Mouse (Mus musculus): ENCODE data around the gene Prickle2.
A peak's percentile ranks its signal among the peaks of the same experiment; 100 is the strongest.

Gene Prickle2

DNA sequence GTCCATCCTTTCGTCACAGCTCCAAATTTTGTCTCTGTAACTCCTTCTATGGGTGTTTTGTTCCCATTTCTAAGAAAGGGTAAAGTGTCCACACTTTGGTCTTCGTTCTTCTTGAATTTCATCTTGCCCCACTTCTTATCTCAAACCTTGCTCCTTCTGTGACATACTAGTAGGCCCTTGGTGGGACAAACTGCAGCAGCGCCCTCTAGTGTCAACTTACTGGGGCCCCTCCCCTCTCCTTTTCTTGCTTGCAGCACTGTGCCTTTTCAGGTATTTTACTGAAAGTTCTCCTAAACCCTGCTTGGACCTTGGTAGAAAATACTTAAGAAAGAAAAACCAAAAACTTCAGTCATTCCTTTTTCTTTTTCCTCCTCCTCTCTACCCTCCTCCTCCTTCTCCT is 264.8 kb downstream of the Prickle2 start:
- peak; percentile 51 for DNase-seq (ENCODE audit: low read depth)

DNA sequence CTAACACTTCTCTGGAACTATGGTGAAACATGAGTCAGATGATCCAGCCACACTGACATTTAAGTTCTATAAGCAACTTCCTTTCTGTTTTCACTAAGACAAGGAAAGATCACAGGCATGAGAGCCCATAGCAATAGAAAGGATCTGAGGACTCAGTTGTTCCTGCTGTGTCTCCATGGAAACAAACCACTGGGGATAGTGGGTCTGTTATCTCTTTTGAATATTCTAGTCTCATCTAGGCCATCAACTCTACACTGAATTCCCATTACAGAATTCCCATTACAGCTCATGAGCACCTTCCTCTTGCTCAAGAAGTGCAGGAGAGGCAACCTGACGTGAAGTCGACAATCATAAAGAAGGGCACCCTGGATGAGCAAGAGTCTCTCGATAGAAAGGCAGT is 265.7 kb downstream of the Prickle2 start:
- DNase-seq (ENCODE audit: low read depth): no peak

DNA sequence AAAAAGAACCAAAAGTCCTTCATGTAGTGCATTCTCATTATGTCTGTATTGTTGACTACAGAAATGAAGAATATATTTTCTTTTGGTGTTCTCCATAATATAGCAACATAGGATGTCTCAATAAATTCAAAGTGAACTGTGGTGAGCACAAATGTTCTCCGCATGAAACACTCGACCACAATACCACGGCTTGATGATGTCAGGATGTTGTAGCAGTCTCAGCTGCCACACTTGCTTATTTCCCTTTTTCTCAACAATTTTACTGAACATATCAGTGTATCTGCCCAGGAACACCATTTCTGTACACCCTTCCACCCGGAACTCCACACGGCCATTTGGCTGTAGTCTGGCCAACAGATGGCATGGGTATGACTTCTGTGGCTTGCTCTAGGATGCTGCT is 273.8 kb downstream of the Prickle2 start:
- no peak for DNase-seq (ENCODE audit: low read depth)

DNA sequence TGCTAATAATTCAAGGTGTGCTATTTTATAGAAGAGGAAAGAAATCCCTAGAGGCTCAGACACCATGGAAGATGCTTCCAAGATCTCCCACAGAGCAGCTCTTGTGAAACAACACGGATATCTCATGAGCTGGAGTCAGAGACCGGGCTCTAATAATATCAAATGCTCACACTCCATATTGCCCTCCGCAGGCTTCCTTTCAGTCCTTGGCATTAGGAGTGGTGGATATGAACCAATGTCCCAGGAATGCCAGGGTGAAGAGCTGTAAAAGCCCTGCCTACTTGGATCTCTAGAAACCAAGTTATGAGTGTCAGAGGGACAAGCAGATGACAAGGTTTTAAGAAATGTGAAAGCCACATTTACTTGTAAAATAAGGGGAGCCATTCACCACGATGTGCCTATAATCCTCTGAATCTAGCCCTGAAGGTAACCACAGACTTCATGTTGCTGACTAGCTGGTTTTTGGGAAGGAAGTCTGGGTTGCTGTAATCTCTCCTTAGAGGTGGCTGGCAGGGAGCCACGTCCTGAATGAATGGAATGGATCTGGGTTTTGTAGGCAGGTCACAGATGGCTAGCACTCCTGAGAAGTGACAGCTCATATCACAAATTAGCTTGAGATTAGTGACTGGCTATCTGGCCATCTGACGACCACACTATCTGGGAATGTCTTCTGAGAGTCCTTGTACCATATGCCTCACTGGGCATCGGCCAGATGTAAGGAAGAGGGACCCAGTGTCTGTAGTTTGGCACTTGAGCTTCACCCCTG is 278.4 kb downstream of the Prickle2 start:
- peak; percentile 52 for DNase-seq (ENCODE audit: low read depth)

DNA sequence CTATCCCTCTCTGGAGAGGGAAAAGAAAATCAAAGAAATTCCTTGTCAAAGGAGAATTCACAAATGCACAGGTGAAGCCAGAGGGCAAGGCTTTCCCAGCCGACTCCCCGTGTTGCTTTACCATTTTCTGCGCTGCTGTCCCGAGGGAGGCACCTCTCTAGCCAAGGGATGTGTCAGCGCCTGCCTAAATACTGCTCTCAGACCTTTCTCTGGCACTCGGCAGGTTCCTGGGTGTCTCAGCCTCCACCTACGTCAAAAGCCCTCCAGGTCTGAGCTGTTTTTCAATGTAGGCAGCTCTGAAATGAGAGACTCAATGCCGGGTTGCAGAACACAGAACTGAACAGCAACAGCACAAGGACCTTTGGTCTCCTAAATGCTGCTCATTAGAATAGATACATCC is 280.1 kb downstream of the Prickle2 start:
- DNase-seq (ENCODE audit: low read depth): no peak

DNA sequence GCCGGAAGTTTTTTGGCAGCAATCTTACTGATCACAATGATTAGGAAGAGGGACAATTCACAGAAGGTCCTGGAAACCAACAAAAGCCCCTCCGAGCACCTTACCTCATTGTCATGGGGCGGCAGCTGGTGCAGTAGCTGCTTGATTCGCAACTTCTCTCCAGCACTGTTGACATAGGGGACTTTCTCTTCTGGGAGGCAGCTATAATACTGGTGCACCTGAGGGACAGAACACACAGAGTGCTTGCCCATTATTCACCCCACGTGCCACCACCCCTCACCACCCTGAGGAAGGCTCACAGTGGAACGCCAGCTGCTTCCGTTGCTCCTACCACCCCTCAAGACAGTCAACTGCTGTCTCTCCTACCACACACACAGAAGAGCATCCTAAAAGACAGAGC is 280.5 kb downstream of the Prickle2 start:
- no peak for DNase-seq (ENCODE audit: low read depth)

DNA sequence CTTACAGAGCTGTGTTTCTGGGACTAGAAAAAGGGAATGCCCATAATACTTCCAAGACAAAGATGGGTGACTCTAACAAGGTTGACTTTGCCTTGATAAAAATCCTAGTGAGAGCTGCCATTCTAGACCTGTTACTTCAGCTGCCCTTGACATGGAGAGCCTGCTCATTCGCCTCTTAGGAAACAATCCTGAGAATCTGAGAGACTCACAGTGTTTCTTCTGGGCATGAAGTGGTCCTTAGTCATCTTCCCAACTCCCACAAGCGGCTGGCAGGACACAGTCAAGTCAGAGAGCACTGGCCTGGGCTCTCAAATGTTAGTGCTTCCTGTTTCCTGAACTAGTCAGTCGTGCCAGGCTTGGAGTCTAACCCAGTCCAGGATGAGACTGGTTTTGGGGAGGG is 281.0 kb downstream of the Prickle2 start:
- DNase-seq (ENCODE audit: low read depth): no peak

DNA sequence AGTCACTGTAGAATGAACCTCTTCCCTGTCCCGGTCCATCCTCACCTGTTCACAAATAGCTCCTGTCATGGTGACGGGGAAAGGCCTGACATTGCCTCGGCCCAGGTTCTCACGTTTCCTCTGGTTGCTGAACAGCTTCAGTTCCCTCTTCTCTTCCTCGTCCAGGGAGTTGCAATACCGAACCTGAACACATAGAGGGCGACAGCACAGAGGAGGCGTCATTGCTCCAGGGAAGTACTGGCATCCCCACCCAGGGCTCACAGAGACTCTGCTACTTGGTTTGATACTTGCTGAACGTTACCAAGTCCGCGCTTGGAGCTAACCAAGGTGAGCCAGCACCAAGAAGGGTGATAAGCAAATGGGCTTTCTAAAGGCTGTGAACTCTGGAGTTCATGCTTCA is 283.7 kb downstream of the Prickle2 start:
- peak; percentile 9 for DNase-seq (ENCODE audit: low read depth)

DNA sequence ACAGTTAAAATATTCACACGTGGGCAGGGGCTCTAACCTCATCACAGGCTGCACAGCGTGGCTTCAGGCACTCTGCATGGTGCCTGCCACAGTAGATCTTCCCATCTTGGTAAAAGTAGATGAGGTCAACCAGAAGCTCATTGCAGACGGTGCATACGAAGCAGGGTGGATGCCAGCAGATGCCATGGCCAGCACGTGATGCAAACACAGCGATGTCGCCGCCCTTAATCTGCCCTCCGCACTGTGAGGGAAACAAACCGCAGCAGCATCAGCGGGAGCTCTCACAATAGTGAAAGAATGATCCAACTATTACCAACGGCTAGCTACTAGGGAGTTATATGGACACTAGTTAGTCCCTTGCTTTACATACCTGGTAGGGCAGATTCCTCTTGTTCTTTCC is 285.8 kb downstream of the Prickle2 start:
- DNase-seq (ENCODE audit: low read depth): no peak

DNA sequence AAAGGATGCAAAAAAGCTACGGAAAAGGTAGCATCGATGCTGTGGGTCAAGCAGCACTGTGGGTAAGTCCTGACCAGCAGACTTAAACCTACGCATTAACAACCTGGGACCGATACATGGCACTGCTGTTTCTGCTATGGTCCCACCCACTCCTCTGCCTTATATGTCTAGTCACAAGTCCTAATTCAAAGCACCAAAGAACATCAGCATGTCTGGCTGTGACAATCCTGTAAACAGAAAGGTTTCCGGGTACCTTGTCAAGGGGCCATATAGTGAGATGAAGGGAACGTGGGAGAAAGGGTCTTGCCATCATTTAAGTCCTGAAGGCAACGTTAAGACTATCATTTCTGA is 290.6 kb downstream of the Prickle2 start:
- DNase-seq (ENCODE audit: low read depth): no peak

DNA sequence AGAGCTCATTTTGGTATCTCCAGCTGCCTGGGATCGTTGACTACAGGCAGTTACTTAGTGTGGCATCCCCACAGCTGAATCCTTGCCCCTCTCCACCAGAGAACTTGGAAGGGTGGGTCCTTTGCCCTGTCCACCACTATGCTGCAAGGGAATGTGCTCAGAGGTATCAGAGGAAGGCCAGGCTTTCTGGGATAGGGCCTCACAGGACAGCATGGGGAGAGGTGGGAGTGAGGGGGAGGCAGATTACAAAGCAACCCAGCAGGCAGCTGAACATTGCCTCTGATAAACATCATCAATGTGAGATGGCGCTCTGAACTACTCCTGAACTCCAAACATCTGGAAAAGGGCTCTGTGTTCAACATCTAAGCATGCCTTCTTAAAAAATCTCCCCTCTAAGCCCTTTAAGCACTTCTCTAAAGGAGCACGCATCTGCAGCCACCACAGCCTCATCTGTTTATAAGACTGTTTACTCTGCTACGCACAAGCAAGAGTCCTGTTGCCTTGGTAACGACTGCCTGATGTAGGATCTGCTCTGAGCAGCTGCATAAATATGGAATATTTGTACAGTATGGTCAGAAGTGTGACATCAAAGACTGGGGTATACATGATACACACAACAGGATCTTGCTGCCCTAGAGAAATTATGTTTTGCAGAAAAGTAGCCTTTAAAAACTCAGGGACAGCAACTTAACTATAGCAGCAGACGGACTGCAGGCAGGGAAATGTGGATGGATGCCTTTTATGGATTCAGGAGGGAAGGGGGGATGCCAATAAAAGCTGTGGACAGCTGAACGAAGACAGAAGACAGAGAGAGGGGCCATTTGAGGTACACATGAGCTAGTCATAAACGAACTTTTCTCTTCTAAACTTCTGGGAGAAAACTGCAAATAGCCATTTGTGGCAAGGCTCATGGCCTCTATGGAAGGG is 291.2 kb downstream of the Prickle2 start:
- DNase-seq (ENCODE audit: low read depth): no peak

DNA sequence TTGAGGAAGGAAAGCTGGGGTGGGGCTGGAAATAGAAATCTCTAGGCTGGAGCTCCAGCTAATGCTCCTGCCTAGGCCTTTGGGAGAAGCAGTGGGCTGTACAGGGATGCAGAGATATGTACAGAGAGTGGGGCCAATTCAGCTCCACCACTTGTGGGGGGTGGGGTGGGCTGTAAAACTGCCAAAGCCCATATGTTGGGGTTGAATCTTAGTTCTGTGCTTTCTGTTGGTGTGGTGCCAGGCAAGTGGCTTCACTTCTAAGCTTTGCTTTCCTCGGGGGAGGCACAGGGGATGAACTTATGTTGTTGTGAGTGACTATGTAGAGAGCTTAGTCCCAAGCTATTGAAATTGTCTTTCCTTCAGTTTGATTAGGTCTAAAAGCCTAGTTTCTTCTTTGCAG is 292.0 kb downstream of the Prickle2 start:
- DNase-seq (ENCODE audit: low read depth): no peak

DNA sequence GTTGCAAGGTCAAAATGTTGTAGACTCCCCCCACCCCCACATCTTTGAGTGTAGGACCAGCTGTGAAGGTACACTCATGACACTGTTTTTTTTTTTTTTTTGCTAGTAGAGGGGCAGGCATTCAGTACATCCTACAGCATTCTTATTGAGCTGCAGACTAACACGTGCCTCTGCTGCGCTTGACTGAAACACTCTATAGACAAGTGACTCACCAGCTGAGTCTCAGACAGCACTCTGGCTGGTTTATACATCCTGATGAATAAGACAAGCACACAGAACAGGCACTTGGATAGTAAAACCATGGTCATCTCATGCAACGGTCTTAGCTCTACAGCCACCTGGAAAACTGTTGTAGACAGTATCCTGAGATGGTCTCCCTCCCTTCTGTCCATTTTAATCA is 296.2 kb downstream of the Prickle2 start:
- DNase-seq (ENCODE audit: low read depth): no peak

DNA sequence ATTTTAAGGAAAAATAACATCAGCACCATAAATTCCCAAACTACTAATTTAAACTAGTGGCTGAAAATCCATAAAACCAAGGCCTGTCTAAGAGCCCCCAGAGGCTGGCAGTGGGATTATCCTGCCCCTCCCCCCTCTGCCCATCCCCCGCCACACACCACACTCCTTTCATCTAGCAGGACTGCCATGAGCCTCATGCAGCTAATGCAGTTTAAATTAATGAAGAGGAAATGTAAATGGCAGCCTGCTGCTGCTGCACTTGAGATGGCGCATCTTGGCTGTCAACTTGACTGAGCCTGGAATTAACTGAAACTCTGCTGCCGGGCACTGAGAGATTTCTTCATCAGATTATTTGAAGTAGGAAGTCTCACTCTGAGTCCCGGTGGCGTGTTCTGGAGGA is 298.7 kb downstream of the Prickle2 start:
- DNase-seq (ENCODE audit: low read depth): no peak

DNA sequence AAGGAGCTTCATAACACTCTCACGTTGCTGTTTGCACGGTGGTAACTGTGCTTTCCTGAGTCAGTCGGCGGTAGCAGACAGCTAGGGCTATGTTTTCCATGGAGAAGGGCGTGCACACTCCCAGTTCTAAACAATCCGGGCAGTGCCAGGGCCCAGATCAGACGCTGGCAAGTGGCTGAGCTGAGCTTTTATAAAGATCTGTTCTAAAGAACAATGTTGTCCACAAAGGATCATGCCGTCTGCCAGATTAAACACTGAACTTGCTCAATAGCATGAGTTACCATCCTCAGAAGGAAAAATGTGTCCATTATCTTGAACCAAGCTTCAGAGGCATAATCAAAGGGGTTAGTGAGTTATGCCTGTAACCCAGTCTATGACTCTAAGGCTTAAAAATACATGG is 300.4 kb downstream of the Prickle2 start:
- no peak for DNase-seq (ENCODE audit: low read depth)

DNA sequence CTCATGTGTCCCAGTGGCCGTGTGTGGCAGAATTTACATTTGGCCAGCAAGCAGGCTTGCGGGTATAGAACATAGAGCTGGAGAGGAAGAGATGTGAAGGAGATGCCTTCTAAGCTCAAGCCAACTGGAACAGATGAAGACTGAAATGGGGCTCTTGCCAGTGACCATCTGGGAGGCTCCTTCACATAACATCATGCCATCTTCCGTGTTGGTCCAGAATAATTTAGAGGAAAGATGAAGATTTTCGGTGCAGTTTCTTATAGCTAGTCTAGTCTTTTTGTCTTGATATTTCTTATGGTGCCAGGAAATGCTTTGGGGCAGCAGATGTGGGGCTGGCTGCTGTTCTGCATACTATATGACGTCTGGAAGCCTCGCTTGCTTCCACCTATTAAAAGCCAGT is 308.1 kb downstream of the Prickle2 start:
- no peak for DNase-seq (ENCODE audit: low read depth)

DNA sequence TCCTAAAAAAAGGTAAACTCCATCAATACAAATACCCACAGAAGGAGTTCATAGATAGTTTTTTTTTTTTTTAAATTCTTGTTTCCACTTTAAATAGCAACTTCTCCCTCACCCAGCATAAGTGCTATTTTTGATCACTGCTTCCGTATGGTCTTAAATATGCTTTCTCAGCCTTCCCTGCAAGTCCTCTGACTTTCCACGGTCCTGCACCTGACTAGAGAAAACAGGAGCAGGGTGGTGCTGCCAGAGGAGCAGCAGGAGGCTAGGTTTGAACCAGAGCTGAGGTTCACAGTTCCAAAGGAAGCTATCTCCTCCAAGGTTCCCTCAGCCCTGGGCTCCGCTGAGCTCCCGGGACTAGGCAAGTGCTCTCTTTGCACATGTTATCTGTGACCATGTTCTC is 310.4 kb downstream of the Prickle2 start:
- DNase-seq (ENCODE audit: low read depth): no peak

DNA sequence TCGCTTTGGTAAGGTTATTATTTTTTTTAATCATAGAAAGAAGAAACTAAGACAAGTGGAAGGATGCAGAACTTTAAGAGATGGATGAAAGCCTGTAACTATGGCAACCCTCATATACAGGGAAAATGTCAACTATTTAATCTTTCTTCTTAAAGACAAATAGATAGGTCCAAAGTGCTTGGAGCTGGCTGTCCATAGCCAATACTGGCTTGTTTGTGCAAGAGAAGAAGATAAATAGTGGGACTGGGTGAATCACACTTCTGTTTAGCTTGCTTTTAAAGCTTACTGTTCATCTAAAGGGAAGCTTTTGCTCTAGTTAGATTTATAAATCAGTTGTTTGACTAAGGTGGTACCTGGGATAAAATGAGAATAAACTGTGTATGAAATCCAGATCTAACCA is 310.8 kb downstream of the Prickle2 start:
- DNase-seq (ENCODE audit: low read depth): no peak

DNA sequence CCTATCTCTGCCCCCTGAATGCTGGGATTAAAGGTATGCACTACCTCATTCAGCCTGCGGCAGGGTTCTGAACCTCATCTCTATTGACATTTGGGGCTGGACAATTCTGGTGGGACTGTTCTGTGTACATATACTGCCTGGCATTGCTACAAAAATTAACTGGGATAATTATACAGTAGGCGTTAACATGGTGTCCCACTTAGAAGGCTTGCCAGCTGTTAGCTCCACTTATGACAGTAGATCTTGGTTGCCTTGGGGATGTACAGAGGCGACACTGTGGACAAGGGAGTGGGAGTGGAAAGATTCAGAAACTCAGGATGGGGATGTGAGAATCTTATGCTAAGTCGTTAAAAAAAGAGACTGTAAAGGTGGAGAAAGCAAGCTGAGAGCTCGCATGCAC is 311.3 kb downstream of the Prickle2 start:
- DNase-seq (ENCODE audit: low read depth): no peak

DNA sequence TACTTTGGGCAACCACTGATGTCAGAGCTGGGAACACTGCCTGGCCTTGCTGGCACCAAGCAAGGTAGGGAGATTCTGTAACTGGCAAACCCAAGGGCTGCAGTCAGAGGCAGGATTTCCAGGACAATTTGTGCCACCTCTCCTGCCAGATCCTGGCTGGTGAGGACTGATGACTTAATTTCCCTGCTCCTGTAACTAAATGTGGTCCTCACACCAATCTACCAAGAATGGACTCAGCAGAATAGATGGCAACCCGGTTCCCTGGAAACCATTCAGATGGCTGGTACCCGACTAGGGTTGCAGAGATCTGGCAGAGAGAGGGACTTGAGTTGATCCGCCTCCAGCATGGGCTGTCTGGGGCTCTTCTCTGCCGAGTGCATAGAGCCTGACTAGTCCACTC is 315.6 kb downstream of the Prickle2 start:
- DNase-seq (ENCODE audit: low read depth): no peak

DNA sequence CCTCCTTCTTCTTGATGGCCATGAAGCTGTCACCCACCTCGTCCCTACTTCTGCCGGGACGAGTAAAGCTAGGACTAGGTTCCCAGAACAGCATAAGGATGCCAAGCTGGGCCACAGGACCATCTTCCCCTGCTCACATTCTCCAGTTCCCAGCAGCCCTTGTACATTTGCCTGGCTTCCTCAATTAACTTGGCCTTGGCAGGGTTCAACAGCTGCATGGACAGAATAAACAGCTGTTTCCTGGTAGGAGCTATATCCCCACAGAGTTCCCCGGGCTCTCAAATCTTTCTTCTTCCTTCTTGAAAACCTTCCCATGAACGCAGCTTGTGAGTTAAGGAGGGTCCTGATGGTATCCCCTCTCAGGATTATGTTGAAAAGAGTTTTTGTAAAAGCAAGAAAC is 317.3 kb downstream of the Prickle2 start:
- no peak for DNase-seq (ENCODE audit: low read depth)

DNA sequence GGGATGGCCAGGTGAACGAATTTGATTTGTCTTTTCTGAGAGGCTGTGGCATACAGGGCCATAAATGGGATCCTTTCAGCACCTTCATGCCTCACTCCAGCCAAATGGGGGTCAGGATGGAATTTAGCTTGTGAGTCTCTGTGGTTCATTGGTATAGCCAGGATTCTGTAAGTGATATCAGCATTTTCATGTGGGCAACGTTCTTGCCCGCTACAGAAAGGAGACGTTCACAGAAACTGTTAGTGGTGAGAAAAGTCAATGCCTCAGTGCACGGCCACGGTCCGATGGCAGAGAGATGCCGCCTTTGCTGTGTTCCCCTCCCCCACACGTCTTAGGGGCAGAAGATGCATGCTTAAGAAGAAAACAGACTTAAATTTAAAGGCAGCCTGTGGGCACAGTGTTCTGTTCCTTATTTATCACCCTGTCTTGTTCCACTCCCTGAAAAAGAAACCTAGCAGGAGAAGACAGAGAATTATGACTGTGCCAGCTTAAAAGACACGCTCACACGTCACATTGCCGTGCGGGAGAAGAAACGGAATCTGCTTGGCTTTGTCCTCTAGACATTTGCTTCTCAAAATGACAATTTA is 322.7 kb downstream of the Prickle2 start:
- DNase-seq (ENCODE audit: low read depth): no peak

DNA sequence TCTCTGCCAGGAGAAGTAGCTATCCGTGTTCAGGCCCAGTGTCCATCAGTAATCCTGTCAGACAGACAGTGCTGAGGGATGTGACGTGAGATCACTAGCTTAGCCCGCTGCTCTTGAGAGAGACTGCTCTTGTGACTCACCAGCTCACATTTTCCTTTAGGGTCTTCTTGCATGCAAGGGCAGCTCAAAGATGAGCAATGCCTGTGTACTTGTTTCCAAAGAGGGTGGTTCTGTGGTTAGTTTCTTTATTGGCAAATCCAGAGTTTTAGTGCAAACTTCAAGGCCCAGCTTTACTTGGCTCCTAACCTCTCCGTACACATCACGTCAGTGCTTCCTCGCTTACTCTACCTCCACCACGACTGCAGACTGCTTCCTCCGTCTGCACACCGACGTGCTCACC is 324.9 kb downstream of the Prickle2 start:
- no peak for DNase-seq (ENCODE audit: low read depth)

Measured in 416B (cell line).